In genomic region chr2:44571810-44572209, GRCm38 (mm10) we compare ENCODE assay signal across 22 mouse cellular contexts.
A peak's percentile ranks its signal among the peaks of the same experiment; 100 is the strongest.
DNase-seq lines count a peak whose midpoint lies in the region; ATAC-seq and TF ChIP-seq lines count a peak whose summit lies in the region.
"Had no signal": no experiment of that assay in that cellular context is flagged by ENCODE, and none has a peak within 500 bp of the region (broad histone marks: within the 10 kb centered on the region; RNA-seq: fewer than 3 reads in every experiment).

No protein-coding gene starts in this region.

- WGBS in embryonic facial prominence, embryonic 14.5 days = 54% methylated on average over 3 of the region's 3 CpGs
- 59% methylated on average over 3 of the region's 3 CpGs for WGBS in embryonic facial prominence, embryonic 10.5 days
- WGBS in kidney, embryonic 15.5 days = 60% methylated on average over 3 of the region's 3 CpGs
- 66% methylated on average over 3 of the region's 3 CpGs for WGBS in liver, adult 2 months
- 70% methylated on average over 3 of the region's 3 CpGs for WGBS in liver, embryonic 11.5 days
- WGBS in intestine, postnatal 0 days = 49% methylated on average over 3 of the region's 3 CpGs
- WGBS in hindbrain, embryonic 14.5 days = 53% methylated on average over 3 of the region's 3 CpGs

- no peak overlapping the region for H3K9ac ChIP-seq in embryonic facial prominence, embryonic 14.5 days (ENCODE audit: low read depth, low read length)
- no peak overlapping the region for H3K9ac ChIP-seq in kidney, embryonic 15.5 days
- no peak overlapping the region for H3K9ac ChIP-seq in liver, adult 2 months (ENCODE audit: low read depth, low read length)
- H3K9ac ChIP-seq in liver, embryonic 11.5 days (ENCODE audit: low read depth, low read length) = no peak overlapping the region
- no peak overlapping the region for H3K9ac ChIP-seq in intestine, postnatal 0 days (ENCODE audit: low read depth, low read length)
- H3K9ac ChIP-seq in hindbrain, embryonic 14.5 days = no peak overlapping the region
- H3K9ac ChIP-seq: embryonic facial prominence, embryonic 15.5 days; forebrain, embryonic 12.5 days; heart, embryonic 15.5 days; midbrain, embryonic 13.5 days had no signal

- H3K36me3 ChIP-seq in embryonic facial prominence, embryonic 14.5 days (ENCODE audit: control insufficient read depth, insufficient read depth, low read length) = no peaks in the 10 kb centered on the region
- no peaks in the 10 kb centered on the region for H3K36me3 ChIP-seq in embryonic facial prominence, embryonic 10.5 days (replicated peaks)
- no peaks in the 10 kb centered on the region for H3K36me3 ChIP-seq in kidney, embryonic 15.5 days
- no peaks in the 10 kb centered on the region; the same call in 1 of the 2 replicates for H3K36me3 ChIP-seq in liver, adult 2 months (ENCODE audit: control insufficient read depth, insufficient read depth, low read length)
- H3K36me3 ChIP-seq in liver, embryonic 11.5 days (ENCODE audit: control insufficient read depth, insufficient read depth, low read length) = no peaks in the 10 kb centered on the region
- no peaks in the 10 kb centered on the region for H3K36me3 ChIP-seq in intestine, postnatal 0 days (ENCODE audit: control insufficient read depth, insufficient read depth)
- no peaks in the 10 kb centered on the region for H3K36me3 ChIP-seq in hindbrain, embryonic 14.5 days (replicated peaks; ENCODE audit: control insufficient read depth, insufficient read depth)
- H3K36me3 ChIP-seq: embryonic facial prominence, embryonic 15.5 days; forebrain, embryonic 12.5 days; heart, embryonic 15.5 days; midbrain, embryonic 13.5 days had no signal

- H3K27ac ChIP-seq in embryonic facial prominence, embryonic 14.5 days (replicated peaks; ENCODE audit: low read depth, low read length) = no peak overlapping the region; the same call in 1 of the 2 replicates
- no peak overlapping the region for H3K27ac ChIP-seq in embryonic facial prominence, embryonic 10.5 days (replicated peaks)
- H3K27ac ChIP-seq in kidney, embryonic 15.5 days = peak overlapping the region; percentile 52; the same call in 1 of the 2 replicates
- H3K27ac ChIP-seq in liver, adult 2 months (replicated peaks; ENCODE audit: insufficient read depth, low read depth, low read length) = no peak overlapping the region
- no peak overlapping the region for H3K27ac ChIP-seq in liver, embryonic 11.5 days (ENCODE audit: low read depth, low read length)
- H3K27ac ChIP-seq in intestine, postnatal 0 days (ENCODE audit: low read depth, low read length) = no peak overlapping the region
- H3K27ac ChIP-seq in hindbrain, embryonic 14.5 days = no peak overlapping the region
- H3K27ac ChIP-seq: forebrain, embryonic 12.5 days; hindbrain, postnatal 0 days; macrophage; midbrain, embryonic 13.5 days had no signal

- no peak overlapping the region for H3K4me3 ChIP-seq in embryonic facial prominence, embryonic 14.5 days (ENCODE audit: low read depth, low read length)
- no peak overlapping the region for H3K4me3 ChIP-seq in embryonic facial prominence, embryonic 10.5 days
- no peak overlapping the region for H3K4me3 ChIP-seq in kidney, embryonic 15.5 days (replicated peaks)
- H3K4me3 ChIP-seq in liver, adult 2 months (ENCODE audit: insufficient read depth, low read depth, low read length) = no peak overlapping the region
- no peak overlapping the region for H3K4me3 ChIP-seq in liver, embryonic 11.5 days (ENCODE audit: low read depth, low read length)
- H3K4me3 ChIP-seq in intestine, postnatal 0 days (ENCODE audit: low read depth, low read length) = no peak overlapping the region
- H3K4me3 ChIP-seq in hindbrain, embryonic 14.5 days (replicated peaks; ENCODE audit: low read length) = no peak overlapping the region
- H3K4me3 ChIP-seq: embryonic facial prominence, embryonic 15.5 days; forebrain, embryonic 12.5 days; heart, embryonic 15.5 days; midbrain, embryonic 13.5 days had no signal

- no peak for ATAC-seq in embryonic facial prominence, embryonic 14.5 days (ENCODE audit: low read depth)
- no peak for ATAC-seq in kidney, embryonic 15.5 days (replicated peaks; ENCODE audit: low FRiP score)
- ATAC-seq in liver, embryonic 11.5 days (replicated peaks; ENCODE audit: low FRiP score) = no peak
- ATAC-seq in intestine, postnatal 0 days = no peak
- no peak for ATAC-seq in hindbrain, embryonic 14.5 days (ENCODE audit: low FRiP score)
- ATAC-seq: activated CD4-positive, CD25-positive, alpha-beta regulatory T cell, adult 4 months; hindbrain, postnatal 0 days had no signal

- TF ChIP-seq POLR2A in liver, adult 2 months (IDR thresholded peaks at IDR 0.05; ENCODE audit: extremely low read depth, insufficient read depth, low read length) = no peak

- no peaks in the 10 kb centered on the region for H3K79me2 ChIP-seq in liver, adult 2 months (ENCODE audit: control insufficient read depth, insufficient read depth, low read length)

- H3K27me3 ChIP-seq in embryonic facial prominence, embryonic 14.5 days (replicated peaks; ENCODE audit: control insufficient read depth, insufficient read depth, low read length) = no peaks in the 10 kb centered on the region
- no peaks in the 10 kb centered on the region for H3K27me3 ChIP-seq in embryonic facial prominence, embryonic 10.5 days (replicated peaks; ENCODE audit: low read depth, poor library complexity, severe bottlenecking)
- no peaks in the 10 kb centered on the region for H3K27me3 ChIP-seq in kidney, embryonic 15.5 days
- H3K27me3 ChIP-seq in liver, adult 2 months (ENCODE audit: control insufficient read depth, insufficient read depth, low read length) = no peaks in the 10 kb centered on the region
- no peaks in the 10 kb centered on the region for H3K27me3 ChIP-seq in liver, embryonic 11.5 days (replicated peaks; ENCODE audit: control insufficient read depth, insufficient read depth, low read length)
- H3K27me3 ChIP-seq in intestine, postnatal 0 days (replicated peaks; ENCODE audit: control insufficient read depth, insufficient read depth, low read length) = no peaks in the 10 kb centered on the region
- H3K27me3 ChIP-seq in hindbrain, embryonic 14.5 days (ENCODE audit: control insufficient read depth, insufficient read depth, low read length) = no peaks in the 10 kb centered on the region
- H3K27me3 ChIP-seq: CH12.LX; embryonic facial prominence, embryonic 15.5 days; forebrain, embryonic 12.5 days; heart, embryonic 15.5 days; midbrain, embryonic 13.5 days had no signal

- TF ChIP-seq CTCF in liver, adult 2 months (IDR thresholded peaks at IDR 0.05; ENCODE audit: low read depth, low read length) = no peak
- TF ChIP-seq CTCF in intestine, postnatal 0 days (IDR thresholded peaks at IDR 0.05; ENCODE audit: low read depth) = no peak

- H3K9me3 ChIP-seq in embryonic facial prominence, embryonic 14.5 days (ENCODE audit: control insufficient read depth, low read length) = no peaks in the 10 kb centered on the region
- H3K9me3 ChIP-seq in embryonic facial prominence, embryonic 10.5 days = no peaks in the 10 kb centered on the region
- no peaks in the 10 kb centered on the region for H3K9me3 ChIP-seq in kidney, embryonic 15.5 days (replicated peaks)
- H3K9me3 ChIP-seq in liver, embryonic 11.5 days (ENCODE audit: control insufficient read depth, low read length) = no peaks in the 10 kb centered on the region
- no peaks in the 10 kb centered on the region for H3K9me3 ChIP-seq in intestine, postnatal 0 days (ENCODE audit: control insufficient read depth)
- H3K9me3 ChIP-seq in hindbrain, embryonic 14.5 days (ENCODE audit: control insufficient read depth, low read length) = no peaks in the 10 kb centered on the region
- H3K9me3 ChIP-seq: embryonic facial prominence, embryonic 15.5 days; forebrain, embryonic 12.5 days; heart, embryonic 15.5 days; midbrain, embryonic 13.5 days had no signal

- H3K4me1 ChIP-seq in embryonic facial prominence, embryonic 14.5 days (ENCODE audit: control insufficient read depth, insufficient read depth, low read length) = no peaks in the 10 kb centered on the region
- H3K4me1 ChIP-seq in embryonic facial prominence, embryonic 10.5 days = peaks cover 3% of the 10 kb centered on the region
- H3K4me1 ChIP-seq in kidney, embryonic 15.5 days = peaks cover 4% of the 10 kb centered on the region
- H3K4me1 ChIP-seq in liver, adult 2 months (ENCODE audit: control insufficient read depth, insufficient read depth, low read length) = 0 out of 2 replicates have a peak, but pooled peaks cover 2% of the 10 kb centered on the region
- no peaks in the 10 kb centered on the region for H3K4me1 ChIP-seq in liver, embryonic 11.5 days (replicated peaks; ENCODE audit: control insufficient read depth, insufficient read depth, low read length)
- no peaks in the 10 kb centered on the region for H3K4me1 ChIP-seq in intestine, postnatal 0 days (replicated peaks; ENCODE audit: control insufficient read depth, insufficient read depth, low read length)
- H3K4me1 ChIP-seq in hindbrain, embryonic 14.5 days (replicated peaks; ENCODE audit: control insufficient read depth, insufficient read depth, low read length) = no peaks in the 10 kb centered on the region
- H3K4me1 ChIP-seq: heart, embryonic 15.5 days had no signal

- H3K4me2 ChIP-seq in embryonic facial prominence, embryonic 14.5 days (ENCODE audit: low read depth, low read length) = 0 out of 2 replicates have a peak overlapping the region, but pooled peaks have one; percentile 35
- H3K4me2 ChIP-seq in kidney, embryonic 15.5 days = no peak overlapping the region
- H3K4me2 ChIP-seq in liver, embryonic 11.5 days = no peak overlapping the region
- peak overlapping the region; percentile 27; the same call in 1 of the 2 replicates for H3K4me2 ChIP-seq in intestine, postnatal 0 days (replicated peaks; ENCODE audit: low read depth)
- no peak overlapping the region for H3K4me2 ChIP-seq in hindbrain, embryonic 14.5 days (replicated peaks)
- H3K4me2 ChIP-seq: heart, embryonic 15.5 days had no signal

- DNase-seq in embryonic facial prominence, embryonic 14.5 days (ENCODE audit: low spot score) = no peak
- no peak for DNase-seq in embryonic facial prominence, embryonic 10.5 days (ENCODE audit: low spot score)
- DNase-seq in kidney, adult 18-20 months = no peak
- DNase-seq in liver, adult 2 months (ENCODE audit: extremely low read depth, low read depth, low spot score) = peak; percentile 19
- no peak for DNase-seq in liver, embryonic 11.5 days (ENCODE audit: low spot score)
- no peak for DNase-seq in hindbrain, embryonic 14.5 days (ENCODE audit: low spot score)
- DNase-seq: adrenal gland, adult 2 months; adrenal gland, postnatal 36 days; cerebellum, adult 18-20 months; liver; thymus, adult 18-20 months; thymus, postnatal 25 days had no signal

Comparison
In these comparisons a context has a peak if more than half of its experiments do, and no peak if none do; other contexts are left out.
1. H3K4me2 ChIP-seq: peak in embryonic facial prominence, embryonic 14.5 days (single experiment) and intestine, postnatal 0 days (single experiment); none in kidney, embryonic 15.5 days (single experiment), liver, embryonic 11.5 days (single experiment) and hindbrain, embryonic 14.5 days (single experiment).